Mouse (Mus musculus) kidney, adult 2 months (tissue): ENCODE data around the gene Map4k3. TPM values are rescaled to one million over a fixed set of nuclear protein-coding genes. Genes with fewer than 3 reads are reported as not detected.

Experiments
- DNase-seq: peaks from one replicate; pipeline ENCODE4 v3.0.0; 2021
- H3K27ac ChIP-seq: fragments of 200-500 bp; 2 replicates; pipeline ENCODE4 v1.5.1; 2012; ENCODE audit warnings: low read depth, low read length, control low read depth, inconsistent platforms; ENCODE audit not compliant: insufficient read depth
- H3K27me3 ChIP-seq: fragments of 200-500 bp; replicated peaks from 2 replicates; pipeline ENCODE4 v1.6.1; 2012; ENCODE audit warnings: mild to moderate bottlenecking, moderate library complexity, low read length, inconsistent platforms; ENCODE audit not compliant: control insufficient read depth, insufficient read depth
- H3K36me3 ChIP-seq: fragments of 200-500 bp; 2 replicates; pipeline ENCODE4 v1.6.1; 2012; ENCODE audit warnings: mild to moderate bottlenecking, moderate library complexity, low read length, inconsistent platforms; ENCODE audit not compliant: control insufficient read depth, insufficient read depth
- H3K4me1 ChIP-seq: fragments of 200-500 bp; 2 replicates; pipeline ENCODE4 v1.6.1; 2011; ENCODE audit warnings: low read length; ENCODE audit not compliant: control insufficient read depth, insufficient read depth
- H3K4me3 ChIP-seq: fragments of 200-500 bp; 2 replicates; pipeline ENCODE4 v1.5.1; 2011; ENCODE audit warnings: mild to moderate bottlenecking, low read depth, low read length, control low read depth; ENCODE audit not compliant: insufficient read depth
- CTCF ChIP-seq: fragments of 200-500 bp; conservative IDR thresholded peaks from 2 replicates; pipeline ENCODE4 v1.5.1; 2011; ENCODE audit warnings: low read depth, mild to moderate bottlenecking, control low read depth, low read length, moderate library complexity, mixed read lengths; ENCODE audit not compliant: insufficient read depth, insufficient read length
- POLR2A ChIP-seq: fragments of 200-500 bp; IDR thresholded peaks from one replicate; pipeline ENCODE4 v1.6.1; 2011; ENCODE audit warnings: low read depth, low read length, control low read depth
- WGBS: fragments of 180-500 bp; shearing (Covaris S2); methylation state at CpG from one replicate; pipeline ENCODE4 v1.1.7; 2018; 5-methylcytosine and 5-hydroxymethylcytosine counted together
- polyA plus RNA-seq: library from polyadenylated mRNA; depleted of rRNA; stranded (reverse); fragments of >200 nt; gene quantifications from 2 replicates; pipeline ENCODE4 v1.2.3, GENCODE M21; 2012

The Map4k3 gene
- polyA plus RNA-seq, 1 experiment, result 19.4 TPM

GRCm38 (mm10) chr17:80662836-80663620 is 65.3 kb downstream of the Map4k3 start:
- DNase-seq, result no peak
- TF ChIP-seq POLR2A (no peak), CTCF (no peak)
- Histone ChIP-seq H3K27ac (no peak overlapping the region), H3K27me3 (no peaks in the 10 kb centered on the region), H3K4me3 (no peak overlapping the region), H3K4me1 (peaks cover 5% of the 10 kb centered on the region; the same call in 1 of the 2 replicates), H3K36me3 (no peaks in the 10 kb centered on the region; the same call in none of the 2 replicates)
- 69% methylated on average over 7 of the region's 7 CpGs for WGBS

GRCm38 (mm10) chr17:80661896-80662295 is 66.4 kb downstream of the Map4k3 start:
- DNase-seq, result no peak
- WGBS, result 77% methylated on average over 3 of the region's 3 CpGs

GRCm38 (mm10) chr17:80660707-80661380 is 67.4 kb downstream of the Map4k3 start:
- Histone ChIP-seq H3K4me1 (peaks cover 5% of the 10 kb centered on the region; the same call in 1 of the 2 replicates), H3K36me3 (no peaks in the 10 kb centered on the region; the same call in 1 of the 2 replicates), H3K4me3 (no peak overlapping the region), H3K27me3 (no peaks in the 10 kb centered on the region), H3K27ac (no peak overlapping the region)
- WGBS, result 88% methylated on average over 15 of the region's 15 CpGs
- no peak for TF ChIP-seq CTCF
- no peak for TF ChIP-seq POLR2A
- DNase-seq, result no peak

More at GRCm38 (mm10) chr17:80661896-80662295, 66.4 kb downstream of the Map4k3 start:
- TF ChIP-seq POLR2A (no peak), CTCF (no peak)
- Histone ChIP-seq H3K4me3 (no peak overlapping the region), H3K27ac (no peak overlapping the region), H3K27me3 (no peaks in the 10 kb centered on the region), H3K36me3 (no peaks in the 10 kb centered on the region; the same call in none of the 2 replicates), H3K4me1 (peaks cover 5% of the 10 kb centered on the region; the same call in 1 of the 2 replicates)

- Histone ChIP-seq H3K27ac (no peak overlapping the region), H3K4me1 (peaks cover 5% of the 10 kb centered on the region; the same call in 1 of the 2 replicates), H3K4me3 (no peak overlapping the region), H3K36me3 (no peaks in the 10 kb centered on the region; the same call in 1 of the 2 replicates), H3K27me3 (no peaks in the 10 kb centered on the region)
- WGBS, result 87% methylated on average over 2 of the region's 2 CpGs
- TF ChIP-seq CTCF (no peak), POLR2A (no peak)
- DNase-seq, result no peak
Observed at GRCm38 (mm10) chr17:80660234-80660633, 68.1 kb downstream of the Map4k3 start.

- no peak for DNase-seq
- Histone ChIP-seq H3K27ac (no peak overlapping the region), H3K36me3 (peaks cover 2% of the 10 kb centered on the region), H3K4me3 (no peak overlapping the region), H3K4me1 (peaks cover 5% of the 10 kb centered on the region; the same call in 1 of the 2 replicates), H3K27me3 (no peaks in the 10 kb centered on the region)
- 83% methylated on average over 5 of the region's 5 CpGs for WGBS
- no peak for TF ChIP-seq CTCF
Observed at GRCm38 (mm10) chr17:80659821-80660220, 68.5 kb downstream of the Map4k3 start.

GRCm38 (mm10) chr17:80654323-80654722 is 74.0 kb downstream of the Map4k3 start:
- Histone ChIP-seq H3K27me3 (no peaks in the 10 kb centered on the region), H3K27ac (no peak overlapping the region), H3K4me3 (no peak overlapping the region), H3K4me1 (no peaks in the 10 kb centered on the region), H3K36me3 (peaks cover 6% of the 10 kb centered on the region)
- 85% methylated on average over 3 of the region's 3 CpGs for WGBS
- TF ChIP-seq POLR2A, result no peak
- no peak for TF ChIP-seq CTCF
- no peak for DNase-seq

GRCm38 (mm10) chr17:80652740-80653139 is 75.5 kb downstream of the Map4k3 start:
- peaks cover 7% of the 10 kb centered on the region for H3K36me3 ChIP-seq
- H3K4me3 ChIP-seq, result no peak overlapping the region
- WGBS, result 68% methylated on average over 6 of the region's 6 CpGs

More at GRCm38 (mm10) chr17:80652740-80653139, 75.5 kb downstream of the Map4k3 start:
- TF ChIP-seq POLR2A, result no peak
- no peak for TF ChIP-seq CTCF
- H3K4me1 ChIP-seq, result no peaks in the 10 kb centered on the region
- H3K27ac ChIP-seq, result no peak overlapping the region
- no peak for DNase-seq
- no peaks in the 10 kb centered on the region for H3K27me3 ChIP-seq
